Mouse (Mus musculus) lung, postnatal 36 days (tissue): ENCODE measurements around the gene Cnot1.
"Not testable (repeated sequence)": the region's sequence is repeated elsewhere in the genome, so short reads cannot be mapped to it uniquely, and the experiment has no call there.

Experiments used
- DNase-seq: peaks from one replicate; pipeline ENCODE4 v3.0.0; 2022; ENCODE audit warnings: mixed read lengths

The Cnot1 gene

DNA sequence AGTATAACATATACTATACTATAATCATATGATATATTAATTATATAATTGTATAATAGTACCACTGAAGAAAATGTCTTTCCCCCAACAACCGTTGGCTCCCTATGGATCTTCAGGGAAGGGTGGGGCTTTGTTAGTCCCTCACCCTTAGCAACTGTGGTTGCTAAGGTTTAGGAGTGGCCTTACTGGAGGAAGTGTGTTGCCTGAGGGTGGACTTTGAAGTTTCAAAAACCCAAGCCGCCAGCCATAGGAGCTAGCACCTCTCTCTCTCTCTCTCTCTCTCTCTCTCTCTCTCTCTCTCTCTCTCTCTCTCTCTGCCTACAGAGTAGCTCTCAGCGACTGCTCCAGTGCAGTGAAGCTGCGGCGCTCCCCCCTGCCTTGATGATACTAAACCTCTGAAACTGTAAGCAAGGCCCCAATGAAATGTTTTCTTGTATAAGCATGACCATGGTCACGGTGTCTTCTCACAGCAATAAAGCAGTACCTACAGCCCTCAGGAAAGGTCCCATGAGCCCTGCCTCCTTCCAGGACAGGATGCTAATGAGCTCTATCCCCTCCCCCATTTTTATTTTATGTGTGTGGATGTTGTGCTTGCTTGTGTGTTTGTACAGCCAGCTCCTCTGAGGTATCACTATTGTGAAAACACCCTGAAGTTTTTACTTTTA, 8.9 kb upstream of the Cnot1 start:
- DNase-seq = no peak

DNA sequence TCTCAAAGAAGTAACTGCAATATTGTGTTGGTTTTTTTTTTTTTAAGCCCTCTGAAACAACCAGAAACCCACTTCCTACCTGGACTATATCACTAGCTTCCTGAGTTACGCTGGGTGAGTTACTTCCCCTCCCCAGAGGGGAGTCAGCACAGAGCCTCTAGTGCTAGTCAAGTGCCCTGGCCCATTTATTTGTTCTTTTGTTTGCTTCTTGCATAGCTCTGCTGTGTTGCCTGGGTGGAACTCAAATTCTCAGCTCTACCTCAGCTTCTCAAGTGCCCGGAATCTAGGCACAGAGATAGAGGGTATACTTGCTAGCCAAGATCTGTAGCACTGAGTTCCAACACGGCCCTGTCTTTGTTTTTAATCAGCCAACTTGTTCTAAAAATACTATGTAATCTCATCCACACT, 2.9 kb upstream of the Cnot1 start:
- DNase-seq = peak; percentile 81

DNA sequence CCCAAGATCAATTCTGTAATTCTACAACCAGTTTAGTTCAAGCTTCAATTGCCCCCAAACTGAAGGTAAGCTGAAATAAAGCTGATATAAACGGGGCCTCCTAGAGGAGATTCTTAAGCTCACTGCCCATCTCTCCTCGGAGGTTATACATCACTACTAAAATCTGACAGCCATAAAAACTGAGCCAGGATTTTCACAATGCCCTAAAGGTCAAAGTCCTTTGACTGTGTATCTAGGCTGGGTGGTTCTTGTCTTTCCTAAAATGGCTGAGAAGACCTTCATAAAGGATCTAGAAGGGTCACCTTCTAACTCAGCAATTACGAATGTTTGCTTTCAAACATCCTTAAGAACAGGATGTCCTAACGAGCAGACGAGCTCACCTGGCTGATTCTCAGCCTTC, 1.9 kb upstream of the Cnot1 start:
- DNase-seq = no peak

DNA sequence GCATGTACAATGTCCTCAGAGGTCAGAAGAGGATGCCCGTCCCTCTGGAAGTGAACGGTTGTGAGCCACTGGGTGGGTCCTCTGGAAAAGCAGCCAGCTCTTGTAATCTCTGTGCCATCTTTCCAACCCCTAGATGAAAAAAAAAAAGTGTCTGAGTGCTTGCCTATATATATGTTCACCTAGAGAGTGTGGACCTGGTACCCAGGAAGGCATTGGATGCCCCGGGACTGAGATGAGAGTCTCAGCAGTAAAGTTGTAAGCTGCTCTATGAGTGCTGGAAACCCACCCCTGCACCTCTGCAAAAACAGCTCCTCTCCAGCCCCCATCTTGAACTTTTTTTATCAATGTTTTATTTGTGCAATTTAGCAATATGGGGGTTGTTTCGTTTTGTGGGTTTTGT, 1.4 kb upstream of the Cnot1 start:
- no peak for DNase-seq

DNA sequence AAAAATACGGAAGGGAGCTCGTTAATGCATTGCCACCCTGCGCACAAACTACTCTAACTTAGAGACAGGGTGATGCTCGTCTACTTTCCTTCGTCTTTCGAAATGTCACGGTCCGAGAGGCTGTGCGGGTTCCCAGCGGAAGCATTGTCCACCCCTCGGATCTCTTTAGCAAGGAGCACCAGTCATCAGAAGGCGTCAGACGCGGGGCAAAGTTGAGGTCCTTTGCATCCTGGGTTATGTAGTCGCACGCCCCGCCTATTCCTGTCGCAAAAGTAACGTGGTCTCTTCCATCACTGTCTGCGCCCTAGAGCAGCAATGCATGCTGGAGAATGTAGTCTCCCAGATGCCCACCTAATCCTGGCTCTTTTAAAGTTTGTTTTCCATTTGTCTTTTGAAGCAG, 597 bp upstream of the Cnot1 start:
- peak; percentile 99 for DNase-seq

DNA sequence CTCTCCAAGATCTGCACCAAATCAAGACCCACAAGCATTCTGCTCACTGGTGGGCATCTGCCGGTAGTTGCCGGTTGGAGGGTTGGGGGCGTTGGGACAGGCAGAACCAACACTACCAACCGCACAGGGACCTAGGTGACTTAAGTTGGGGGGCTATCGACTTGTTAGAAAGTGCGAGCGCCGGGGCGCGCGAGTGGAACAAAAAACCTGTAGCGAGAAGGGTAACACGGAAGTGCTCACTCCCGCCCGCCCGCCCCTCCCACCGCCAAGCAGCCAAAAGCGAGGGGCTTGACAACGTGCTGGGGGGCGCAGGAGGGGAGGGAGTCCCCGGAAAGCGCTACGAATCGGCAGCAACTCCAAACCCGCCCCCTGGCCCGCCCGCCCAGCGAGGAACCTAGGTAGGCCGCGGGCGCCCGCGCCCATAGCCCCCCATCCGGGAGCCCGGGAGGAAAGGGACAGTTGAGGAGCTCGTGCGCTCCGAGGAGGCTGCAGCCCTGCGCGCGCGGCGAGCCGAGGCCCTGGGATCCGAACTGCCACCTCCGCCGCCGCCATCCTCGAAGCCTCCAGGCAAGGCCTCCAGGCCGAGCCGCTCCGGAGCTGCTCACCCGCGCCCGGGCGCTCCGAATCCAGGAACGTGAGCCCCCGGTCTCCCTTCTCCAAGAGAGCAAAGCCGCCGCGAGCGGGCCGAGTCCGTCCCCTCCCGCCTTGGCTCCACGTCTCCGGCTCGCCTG, 638 bp downstream of the Cnot1 start:
- DNase-seq = no peak

DNA sequence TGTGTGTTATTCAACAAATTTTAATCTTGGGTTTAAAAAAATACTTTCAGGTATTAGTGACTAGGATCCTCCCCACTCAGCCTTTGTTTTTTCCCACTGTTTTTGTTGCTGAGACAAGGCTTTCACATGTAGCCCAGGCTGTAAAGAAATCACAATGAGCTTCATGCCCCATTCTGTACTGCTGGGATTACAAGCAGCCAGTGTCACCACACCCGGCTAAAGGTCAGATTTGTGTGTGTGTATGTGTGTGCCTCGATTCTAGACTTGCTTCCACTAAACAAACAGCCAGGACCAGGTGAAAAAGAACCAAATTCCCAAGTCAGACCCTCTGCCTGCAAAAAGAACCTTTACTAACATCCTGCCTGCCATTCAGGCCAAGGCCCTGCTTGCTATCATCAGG, 1.8 kb downstream of the Cnot1 start:
- no peak for DNase-seq

DNA sequence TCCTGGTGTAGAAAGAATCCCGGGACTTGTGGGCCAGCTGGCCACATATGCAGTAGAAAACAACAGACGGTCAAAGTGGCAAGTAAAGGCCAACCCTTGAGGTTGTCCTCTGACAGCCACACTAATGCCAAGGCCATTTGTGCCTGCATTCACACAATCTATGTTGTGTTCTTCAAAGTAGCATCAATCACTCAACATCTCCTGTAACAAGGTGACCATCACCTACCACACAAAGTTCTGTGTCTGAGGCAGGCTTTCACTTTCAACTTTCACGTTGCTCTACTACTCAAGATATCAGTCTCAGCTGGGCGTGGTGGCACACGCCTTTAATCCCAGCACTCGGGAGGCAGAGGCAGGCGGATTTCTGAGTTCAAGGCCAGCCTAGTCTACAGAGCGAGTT, 5.0 kb downstream of the Cnot1 start:
- DNase-seq = no peak

DNA sequence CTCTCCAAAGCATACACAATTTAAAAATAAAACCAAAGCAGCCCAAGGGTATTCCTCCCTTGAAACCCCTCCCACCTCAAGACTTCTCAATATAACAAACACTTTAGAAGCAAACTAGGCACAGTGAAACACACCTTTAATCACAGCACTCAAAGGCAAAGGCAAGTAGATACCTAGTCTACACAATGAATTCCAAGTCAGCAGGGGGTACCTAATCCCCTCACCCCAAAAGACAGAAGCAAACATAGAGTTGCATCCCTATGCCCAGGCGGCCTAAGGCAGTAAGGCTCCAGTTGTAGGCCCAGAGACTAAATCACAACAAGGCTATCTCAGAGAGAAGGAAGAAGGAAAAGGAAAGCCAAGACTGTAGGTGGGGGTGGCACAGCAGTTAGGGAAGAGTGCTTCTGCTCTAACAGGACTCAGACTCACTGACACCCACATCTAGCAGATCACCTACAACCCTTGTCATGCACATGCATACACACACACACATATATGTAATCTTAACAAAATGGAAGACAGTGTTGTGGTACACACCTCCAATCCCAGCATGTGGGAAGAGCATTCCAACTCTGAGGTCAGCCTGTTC, 5.7 kb downstream of the Cnot1 start:
- DNase-seq = no peak

DNA sequence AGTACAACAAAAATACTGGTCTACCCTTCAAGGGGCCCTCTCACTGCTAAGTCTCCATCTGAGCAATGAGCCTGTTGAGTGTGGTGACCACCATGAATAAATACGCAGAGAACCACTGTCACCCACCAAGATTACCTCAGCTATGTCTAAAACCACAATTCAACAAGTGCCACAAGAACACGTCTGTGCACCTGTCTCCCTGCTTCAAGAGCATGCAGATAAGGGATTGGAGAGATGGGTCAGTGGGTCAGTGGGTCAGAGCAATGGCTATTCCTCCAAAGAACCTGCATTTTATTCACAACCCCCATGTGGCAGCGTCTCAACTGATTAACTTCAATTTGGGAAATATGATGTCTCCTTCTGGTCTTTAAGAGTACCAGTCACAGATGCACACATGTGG, 6.9 kb downstream of the Cnot1 start:
- no peak for DNase-seq

DNA sequence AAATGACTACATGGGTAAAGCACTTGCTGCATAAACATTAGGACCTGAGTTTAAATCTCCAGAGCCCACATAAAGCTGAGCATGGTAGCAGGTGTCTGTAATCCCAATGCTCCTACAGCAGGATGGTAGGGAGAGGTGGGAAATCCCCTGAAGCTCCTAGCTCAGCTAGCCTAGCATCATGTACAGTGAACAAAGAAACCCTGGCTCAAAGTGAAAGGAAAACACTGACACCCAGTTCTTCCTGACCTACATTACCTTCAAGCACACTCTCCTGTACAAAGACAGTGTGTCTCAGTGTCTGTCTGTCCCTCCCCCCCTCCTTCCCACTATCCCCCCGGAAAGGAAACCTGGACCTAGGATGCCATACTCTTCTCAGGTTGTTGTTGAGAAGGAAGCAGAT, 7.4 kb downstream of the Cnot1 start:
- no peak for DNase-seq

DNA sequence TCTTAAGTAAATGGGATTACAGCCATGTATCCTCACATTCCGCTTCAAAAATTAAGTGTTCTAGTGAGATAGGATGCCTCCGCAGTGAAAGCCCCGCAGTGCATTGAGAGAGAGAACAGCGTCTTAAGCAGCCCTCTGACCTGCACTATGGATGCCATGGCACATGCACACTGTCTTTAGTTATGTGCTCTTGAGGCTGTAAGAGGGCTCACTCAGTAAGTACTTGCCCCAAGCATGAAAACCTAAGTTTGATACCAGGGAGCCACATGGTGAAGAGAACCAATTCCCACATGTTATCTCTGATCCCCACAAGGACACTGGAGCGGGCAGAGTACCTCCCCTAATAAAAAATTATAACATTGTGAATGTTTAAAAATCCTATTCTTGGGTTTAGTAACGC, 8.1 kb downstream of the Cnot1 start:
- DNase-seq = no peak

DNA sequence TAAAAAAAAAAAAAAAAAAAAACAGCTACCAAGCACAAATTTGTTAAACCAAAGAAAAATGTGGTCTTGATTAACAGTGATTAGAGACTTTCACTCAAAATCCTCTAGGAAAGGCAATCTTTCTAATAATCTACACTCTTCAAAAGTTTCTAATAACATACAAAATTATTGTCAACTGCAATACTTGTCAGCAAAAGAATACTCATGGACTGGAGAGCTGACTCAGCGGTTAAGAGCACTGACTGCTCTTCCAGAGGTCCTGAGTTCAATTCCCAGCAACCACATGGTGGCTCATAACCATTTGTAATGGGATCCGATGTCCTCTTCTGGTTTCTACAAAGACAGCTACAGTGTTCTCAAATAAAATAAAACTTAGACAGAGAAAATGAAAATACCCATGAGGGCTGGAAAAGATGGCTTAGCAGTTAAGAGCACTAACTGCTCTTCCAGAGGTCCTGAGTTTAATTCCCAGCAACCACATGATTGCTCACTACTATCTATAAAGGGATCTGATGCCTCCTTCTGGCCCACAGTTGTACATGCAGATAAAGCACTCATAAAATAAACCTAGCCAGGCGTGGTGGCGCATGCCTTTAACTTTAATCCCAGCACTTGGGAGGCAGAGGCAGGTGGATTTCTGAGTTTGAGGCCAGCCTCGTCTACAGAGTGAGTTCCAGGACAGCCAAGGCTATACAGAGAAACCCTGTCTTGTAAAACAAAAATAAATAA, 11.8 kb downstream of the Cnot1 start:
- DNase-seq = not testable (repeated sequence)

DNA sequence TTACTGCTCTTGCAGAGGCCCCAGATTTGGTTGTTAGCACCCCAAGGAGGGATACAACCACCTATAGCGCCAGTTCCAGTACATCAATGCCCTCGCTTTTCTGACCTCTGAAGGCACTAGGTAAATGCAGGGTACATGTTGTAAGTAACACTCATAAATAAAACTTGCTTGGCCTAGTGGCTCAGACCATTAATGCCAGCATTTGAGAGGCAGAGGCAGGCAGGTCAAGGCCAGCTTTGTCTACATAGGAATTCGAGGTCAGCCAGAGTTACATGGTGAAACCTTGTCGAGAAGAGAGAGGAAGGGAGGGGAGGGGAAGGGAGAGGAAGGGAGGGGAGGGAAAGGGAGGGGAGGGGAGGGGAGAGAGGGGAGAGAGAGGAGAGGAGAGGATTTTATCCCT, 21.7 kb downstream of the Cnot1 start:
- DNase-seq = no peak

DNA sequence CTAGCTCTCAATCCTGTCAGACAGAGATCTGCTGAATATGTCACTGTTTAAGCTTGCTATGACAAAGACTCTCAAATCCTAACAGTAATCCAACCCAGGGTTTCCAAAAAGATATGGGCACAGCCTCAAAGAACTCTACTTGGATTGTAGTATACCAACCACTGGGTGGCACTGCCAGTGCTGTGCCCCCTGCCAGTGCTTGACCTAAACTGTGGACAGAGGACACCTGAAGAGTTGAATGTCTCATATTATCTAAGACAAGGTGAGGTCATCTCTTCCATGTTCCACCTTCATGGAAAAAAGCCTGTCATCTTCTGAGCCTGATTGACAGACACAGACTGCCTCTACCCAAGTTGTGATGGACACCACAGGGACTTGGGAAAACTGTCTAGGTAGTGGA, 24.6 kb downstream of the Cnot1 start:
- no peak for DNase-seq

DNA sequence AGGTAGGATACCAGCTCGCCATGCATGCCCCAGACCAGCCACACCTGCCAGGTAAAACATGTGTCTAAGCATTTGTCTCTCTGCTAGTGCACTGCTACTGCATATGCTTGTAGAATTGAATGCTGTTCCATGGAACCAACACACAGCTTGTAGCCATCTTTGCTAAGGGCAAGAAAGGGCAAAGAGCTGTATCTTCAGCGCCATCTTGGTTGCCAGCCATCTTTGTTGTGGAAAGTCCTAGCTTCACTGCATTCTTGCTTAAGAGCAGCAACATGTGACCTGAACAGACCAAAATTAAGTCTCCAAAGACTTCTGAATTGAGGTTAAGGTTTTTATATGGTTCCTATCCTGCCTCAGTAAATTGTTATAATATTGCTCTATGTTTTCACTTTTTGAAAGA, 25.5 kb downstream of the Cnot1 start:
- DNase-seq = no peak

DNA sequence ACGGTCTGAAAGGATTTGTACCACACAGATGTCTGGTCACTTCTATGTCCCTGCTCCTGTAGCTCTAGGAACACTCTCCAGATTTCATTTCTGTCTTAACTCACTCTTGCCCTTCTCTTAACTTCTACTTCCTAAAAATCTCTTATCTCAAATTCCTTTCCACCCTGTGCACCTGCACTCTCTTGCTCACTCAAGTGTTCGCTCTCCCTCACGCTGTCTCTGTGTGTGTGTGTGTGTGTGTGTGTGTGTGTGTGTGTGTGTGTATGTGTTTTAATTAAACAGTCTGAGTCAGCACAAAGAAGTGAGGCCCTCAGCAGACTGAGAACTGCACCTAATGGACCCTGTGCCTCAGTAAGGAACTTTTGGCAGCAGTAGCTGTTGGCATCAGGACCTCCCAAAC, 26.2 kb downstream of the Cnot1 start:
- DNase-seq = peak; percentile 20

DNA sequence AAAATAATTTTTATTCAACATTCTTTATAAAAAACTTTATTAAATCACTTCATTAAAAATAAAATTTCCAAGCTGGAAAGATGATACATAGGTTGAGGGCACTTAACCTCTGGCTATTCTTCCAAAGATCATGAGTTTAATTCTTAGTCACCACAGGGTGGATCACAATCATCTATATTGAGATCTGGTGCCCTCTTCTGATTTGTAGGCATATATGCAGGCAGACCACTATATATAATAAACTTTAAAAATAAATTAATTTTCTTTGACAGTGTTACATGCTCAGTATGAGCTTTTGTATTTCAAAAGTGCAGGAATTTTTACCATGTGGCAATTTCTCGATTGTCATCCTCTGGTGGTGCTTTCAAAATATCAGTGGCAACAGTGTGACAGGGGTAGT, 43.1 kb downstream of the Cnot1 start:
- no peak for DNase-seq

DNA sequence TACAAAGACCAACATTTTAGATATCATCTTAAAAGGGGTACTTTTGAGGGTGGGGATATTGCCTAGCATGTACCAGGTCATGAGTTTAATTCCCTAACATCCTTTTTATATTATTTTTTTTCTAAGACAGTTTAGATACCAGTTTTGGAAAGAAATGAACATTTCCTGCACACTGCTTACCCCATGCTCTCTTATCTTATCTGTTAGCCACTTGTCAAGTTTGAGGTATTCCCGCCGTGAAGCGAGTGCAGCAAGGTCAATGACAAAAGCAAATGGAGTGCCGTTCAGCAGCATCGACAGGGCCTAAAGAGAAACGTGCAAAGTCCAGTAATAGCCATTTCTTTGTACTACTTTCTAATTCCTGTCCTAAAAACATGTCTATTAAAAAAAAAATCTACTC, 46.9 kb downstream of the Cnot1 start:
- DNase-seq = no peak

DNA sequence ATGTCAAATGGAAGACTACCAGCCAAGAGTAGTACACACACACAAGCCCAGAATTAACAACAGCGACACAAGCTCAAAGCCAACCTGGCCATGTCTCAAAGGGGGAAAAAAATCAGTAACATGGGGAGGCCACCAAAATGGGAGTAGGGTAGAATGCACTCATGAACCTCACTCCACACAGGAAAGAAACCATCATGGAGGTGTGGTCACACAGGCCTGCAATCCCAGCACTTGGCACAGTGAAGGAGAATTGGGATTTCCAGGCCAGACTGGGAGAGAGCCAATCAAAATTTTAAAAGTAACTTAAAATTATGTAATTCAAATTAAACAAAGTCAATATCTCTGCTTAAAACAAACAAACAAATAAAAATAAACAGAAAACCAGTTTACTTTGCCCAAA, 55.3 kb downstream of the Cnot1 start:
- DNase-seq = no peak

DNA sequence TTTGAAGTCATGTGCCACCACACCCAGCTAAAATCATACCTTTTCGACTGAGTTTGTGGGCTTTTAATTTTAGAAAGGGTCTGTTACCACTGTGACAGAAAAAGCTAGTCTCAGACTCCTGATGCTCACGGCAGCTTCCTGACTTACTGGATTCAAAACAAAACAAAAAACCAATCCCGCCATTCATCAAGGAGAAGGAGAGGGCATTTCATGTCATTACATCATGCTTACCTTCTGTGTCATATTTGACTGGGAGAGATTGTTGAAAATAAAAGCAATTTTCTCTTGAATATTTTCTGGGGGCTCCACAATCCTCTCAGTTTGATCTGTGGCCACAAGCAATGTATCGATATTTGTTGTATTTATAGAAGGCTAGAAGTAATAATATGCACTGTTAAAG, 59.2 kb downstream of the Cnot1 start:
- no peak for DNase-seq

DNA sequence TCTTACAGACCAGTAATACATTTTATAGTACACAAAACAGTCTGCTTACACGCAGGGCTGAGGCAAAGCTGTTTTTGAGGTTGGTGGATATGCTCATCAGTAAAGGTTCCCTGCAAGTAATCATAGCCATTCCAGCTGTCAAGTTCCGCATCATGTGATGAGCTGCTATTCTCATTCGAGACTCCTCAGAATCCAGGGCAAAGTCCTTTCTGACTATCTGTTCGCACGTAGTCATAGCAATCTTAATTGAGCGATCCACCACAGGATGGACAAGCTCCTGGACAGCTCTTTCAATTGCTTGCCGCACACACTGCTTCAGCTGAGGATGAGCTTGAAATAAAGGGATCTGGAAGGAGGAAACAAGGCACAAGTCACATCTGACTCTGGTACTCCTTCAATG, 65.5 kb downstream of the Cnot1 start:
- no peak for DNase-seq

DNA sequence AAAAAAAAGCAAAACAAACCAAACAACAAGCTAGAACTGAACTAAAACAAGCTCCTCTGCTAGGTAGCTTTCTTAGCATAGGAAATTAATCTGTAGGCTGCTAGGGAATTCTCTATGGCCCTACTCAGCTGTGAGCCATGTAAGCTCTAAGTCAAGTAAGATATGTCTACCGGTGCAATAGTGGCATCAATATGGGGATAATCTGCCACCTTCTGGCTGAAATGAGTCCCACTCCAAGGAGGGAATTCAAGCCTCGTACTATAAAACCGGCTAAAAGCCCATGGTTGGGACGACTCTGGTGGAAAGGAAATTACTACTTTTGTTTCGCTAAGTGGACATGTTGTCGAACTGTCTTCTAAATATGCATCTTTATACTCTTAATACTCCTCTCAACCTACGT, 68.7 kb downstream of the Cnot1 start:
- no peak for DNase-seq

DNA sequence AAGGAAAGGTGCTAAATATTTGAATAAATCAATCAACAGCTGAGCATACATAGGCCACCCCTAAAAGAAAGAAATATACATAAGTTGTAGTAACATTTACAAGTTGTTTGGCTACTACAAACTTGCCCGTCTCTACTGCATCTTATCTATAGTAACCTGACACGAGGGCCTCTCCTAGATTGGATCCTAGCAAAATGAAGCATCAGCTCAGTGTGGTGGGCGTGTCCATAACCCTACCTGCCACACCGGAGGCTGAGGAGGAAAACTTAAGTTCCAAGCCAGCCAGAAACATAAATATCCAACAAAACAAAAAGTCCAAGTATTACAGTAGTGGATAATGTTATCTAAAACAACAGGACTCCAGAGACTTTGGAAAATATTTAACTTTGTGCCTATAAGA, 79.6 kb downstream of the Cnot1 start:
- no peak for DNase-seq
